Mouse (Mus musculus) embryonic stem cell, embryonic (primary cell): ENCODE data around the gene Ppfibp1.

Experiments used
- CTCF ChIA-PET, 4 experiments: fragments of 300-600 bp in 2 of 4; fragments of 350-600 bp in 2 of 4; sonication (Branson Sonifier 250); formaldehyde crosslinking; loops; one replicate each; lab custom pipeline; 2022; ENCODE audit warnings: inconsistent platforms in 2 of 4; lab: Charles Lee
- POLR2A ChIA-PET, 4 experiments: fragments of 300-600 bp in 2 of 4; fragments of 350-600 bp in 2 of 4; sonication (Branson Sonifier 250); formaldehyde crosslinking; loops; one replicate each; lab custom pipeline; 2022; ENCODE audit warnings: antibody characterized with exemption in 4 of 4, inconsistent platforms in 1 of 4; lab: Charles Lee

Ppfibp1 gene

DNA sequence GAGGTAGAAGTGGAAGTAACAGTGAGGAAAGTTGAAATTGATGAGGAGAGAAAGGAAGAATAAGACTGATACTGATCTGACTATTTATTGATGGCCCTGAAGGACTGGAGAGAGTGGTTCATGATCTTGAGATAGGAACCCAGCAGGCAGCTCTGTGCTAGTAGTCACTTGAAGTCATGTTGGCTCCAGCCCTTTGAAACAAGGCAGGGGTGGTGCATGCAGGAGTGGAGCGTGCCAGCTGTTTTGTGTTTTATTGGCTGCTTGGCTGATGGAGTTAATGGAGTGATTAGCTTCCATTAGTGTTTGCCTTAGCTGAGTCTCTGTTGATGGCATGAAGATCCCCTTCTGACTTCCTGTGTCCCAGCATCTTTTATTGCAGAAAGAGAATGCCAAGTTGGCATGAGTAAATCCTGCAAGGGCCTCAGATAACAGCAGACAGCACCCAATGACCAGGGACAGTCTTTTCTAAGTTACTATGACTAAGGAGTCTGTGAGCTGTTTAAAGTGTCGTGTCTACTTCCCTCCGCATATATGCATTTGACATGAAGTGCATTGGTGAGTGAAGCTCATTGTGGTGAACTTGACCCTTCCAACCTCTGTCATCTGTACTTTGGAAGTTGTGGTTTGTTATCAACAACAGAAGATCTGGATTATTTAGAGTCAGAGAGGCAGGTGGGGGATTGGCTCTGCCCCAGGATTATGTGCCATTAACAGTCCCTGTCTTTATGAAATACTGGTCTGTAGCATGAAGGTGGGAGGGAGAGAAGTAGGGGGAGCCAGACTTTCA lies 17.9 kb downstream of the Ppfibp1 start:
- CTCF ChIA-PET: interaction anchor here in 1 of 4 experiments (1.0 kb wide), 1 partner anchor 88 kb away, joined by 3 read pairs; no protein-coding TSS in a partner anchor

GRCm38 (mm10) chr6:146907061-146907794 lies 18.9 kb downstream of the Ppfibp1 start:
- ChIA-PET CTCF (interaction anchor here in 1 of 4 experiments (0.8 kb wide), 1 partner anchor 87 kb away, joined by 3 read pairs; no protein-coding TSS in a partner anchor), POLR2A (interaction anchor here in 2 of 4 experiments (1.0 to 1.8 kb wide), 3 partner anchors 9 to 19 kb away, joined by 3 to 5 read pairs (median 4); partner anchors contain the start of gene Ppfibp1 (in 2 of the 2))

More for the DNA sequence above, 17.9 kb downstream of the Ppfibp1 start:
- POLR2A ChIA-PET: interaction anchor here in 2 of 4 experiments (0.8 to 1.3 kb wide), 3 partner anchors 7 to 18 kb away, joined by 3 to 4 read pairs (median 3); partner anchors contain the start of gene Ppfibp1 (in 1 of the 2)

DNA sequence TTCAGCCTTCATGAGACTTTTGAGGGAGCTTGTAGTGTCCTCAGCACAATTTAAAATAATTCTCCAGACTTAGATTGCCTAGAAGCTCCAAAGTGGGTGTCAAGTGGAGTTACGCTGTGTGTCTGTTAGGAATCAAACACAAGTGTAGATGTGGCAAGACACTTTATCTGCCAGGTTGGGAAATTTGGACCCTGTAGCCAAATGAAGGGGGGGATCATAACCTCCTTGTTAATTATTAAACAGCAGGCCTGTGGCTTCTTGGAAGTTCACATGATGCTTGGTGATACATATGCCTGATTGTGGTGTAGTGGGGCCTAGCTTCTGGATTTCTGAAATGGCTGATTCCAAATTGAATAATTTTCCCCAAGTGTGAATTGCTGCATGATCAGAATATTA lies 19.5 kb downstream of the Ppfibp1 start:
- ChIA-PET CTCF (interaction anchor here in 1 of 4 experiments (0.8 kb wide), 1 partner anchor 87 kb away, joined by 3 read pairs; no protein-coding TSS in a partner anchor), POLR2A (interaction anchor here in 2 of 4 experiments (1.0 to 1.8 kb wide), 3 partner anchors 10 to 19 kb away, joined by 3 to 5 read pairs (median 4); partner anchors contain the start of gene Ppfibp1 (in 2 of the 2))

DNA sequence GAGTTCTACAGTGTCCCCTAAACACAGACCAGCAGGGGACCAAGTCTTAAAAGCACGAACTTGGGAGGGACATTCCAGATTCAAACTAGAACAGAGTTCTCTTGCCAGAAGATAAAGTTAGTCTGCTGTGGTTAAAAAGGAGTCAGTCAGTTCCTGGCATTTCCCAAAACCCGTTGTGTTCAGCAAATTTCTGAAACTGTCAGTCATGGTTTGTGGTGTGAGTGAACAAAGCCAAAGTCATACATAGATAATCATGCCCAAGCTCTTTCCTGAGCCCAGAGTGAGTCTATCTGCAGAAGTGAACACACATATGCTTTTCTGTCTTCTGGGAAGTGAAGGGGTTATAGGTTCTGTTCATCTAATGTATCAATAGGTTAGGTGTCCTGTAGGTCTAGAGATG lies 20.5 kb downstream of the Ppfibp1 start:
- ChIA-PET POLR2A (interaction anchor here in 2 of 4 experiments (1.1 to 1.8 kb wide), 2 partner anchors 20 to 21 kb away, joined by 5 read pairs; partner anchors contain the start of gene Ppfibp1 (in 2 of the 2)), CTCF (no interaction called here)

DNA sequence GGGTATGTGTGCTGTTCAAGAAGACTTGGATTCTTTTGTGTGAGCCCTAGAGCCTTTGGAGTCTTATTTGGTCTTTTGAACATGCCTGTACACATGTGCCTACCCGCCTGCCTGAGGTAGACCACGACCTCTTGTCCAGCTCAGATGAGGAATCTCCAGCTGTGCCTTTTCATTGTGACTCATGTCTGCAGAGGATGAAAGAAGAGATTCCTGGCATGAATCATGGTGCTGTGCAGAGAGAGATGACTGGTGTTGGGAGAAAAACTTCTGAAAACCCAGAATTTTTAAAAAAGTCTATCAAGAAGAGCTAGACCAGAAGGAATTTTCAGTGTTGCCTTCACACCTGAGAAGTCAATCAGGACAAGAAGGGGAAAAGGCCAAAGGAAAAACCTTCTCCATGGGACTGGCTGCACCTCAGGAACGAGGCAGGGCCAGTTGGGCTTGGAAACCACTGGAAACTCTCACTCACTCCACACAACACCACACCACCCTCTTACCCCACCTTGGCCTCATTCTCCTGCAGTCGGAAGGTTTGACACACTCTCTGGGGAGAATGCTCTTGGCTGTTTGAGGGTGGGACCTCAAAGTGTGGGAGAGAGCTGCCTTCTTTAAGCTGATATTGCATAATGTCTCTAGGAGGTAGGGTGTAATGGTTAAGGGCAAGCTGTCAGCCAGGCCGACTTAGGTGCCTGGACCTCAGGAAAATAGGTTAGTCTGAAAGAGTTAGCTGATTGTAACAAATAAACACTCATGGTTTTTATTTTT lies 21.6 kb downstream of the Ppfibp1 start:
- CTCF ChIA-PET: interaction anchor here in 2 of 4 experiments (0.5 to 0.8 kb wide), 2 partner anchors 23 to 203 kb away, joined by 3 to 11 read pairs; no protein-coding TSS in a partner anchor

GRCm38 (mm10) chr6:146910801-146911200 lies 22.5 kb downstream of the Ppfibp1 start:
- ChIA-PET CTCF (interaction anchor here in 1 of 4 experiments (0.5 kb wide), 1 partner anchor 202 kb away, joined by 11 read pairs; no protein-coding TSS in a partner anchor), POLR2A (interaction anchor here in 2 of 4 experiments (0.9 to 1.6 kb wide), 3 partner anchors 9 to 36 kb away, joined by 3 to 4 read pairs (median 4); partner anchors contain the start of gene Ppfibp1 (in 1 of the 2))

More for the DNA sequence above, 21.6 kb downstream of the Ppfibp1 start:
- POLR2A ChIA-PET: interaction anchor here in 1 of 4 experiments (1.6 kb wide), 1 partner anchor 8 kb away, joined by 4 read pairs; no protein-coding TSS in a partner anchor

DNA sequence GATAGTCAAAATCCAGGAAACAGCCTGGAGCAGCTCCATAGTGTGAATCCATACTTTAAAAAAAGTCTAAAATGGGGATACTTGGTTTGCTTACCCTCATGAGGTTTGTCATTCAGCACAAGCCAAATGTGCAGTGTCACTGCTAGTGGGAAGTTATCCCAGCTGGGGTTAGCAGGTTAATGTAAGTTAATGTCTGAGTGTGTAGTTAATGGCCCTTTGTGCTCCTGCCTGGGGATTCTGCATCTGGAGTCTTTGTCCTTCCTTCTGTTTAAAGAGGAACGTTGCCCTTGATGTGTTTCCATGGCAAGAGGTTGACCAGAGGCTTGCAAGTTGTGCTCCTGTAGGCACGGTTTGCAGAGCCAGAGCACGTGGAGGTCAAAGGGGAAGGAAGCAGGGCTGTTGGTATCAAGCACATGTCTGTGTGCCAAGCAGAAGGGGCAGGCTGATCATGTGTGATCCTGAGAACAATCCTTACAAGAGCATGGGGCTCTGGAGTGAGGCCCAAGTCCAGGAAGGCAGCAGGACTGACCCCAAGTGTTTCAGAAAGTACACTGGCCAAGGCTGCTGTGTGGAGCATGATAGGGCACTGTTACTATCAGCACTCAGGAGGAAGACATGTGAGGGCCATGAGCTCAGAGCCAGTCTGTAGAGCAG lies 24.7 kb downstream of the Ppfibp1 start:
- ChIA-PET CTCF (interaction anchor here in 2 of 4 experiments (0.6 to 0.7 kb wide), 2 partner anchors 55 to 339 kb away, joined by 3 to 4 read pairs; no protein-coding TSS in a partner anchor), POLR2A (interaction anchor here in 2 of 4 experiments (0.5 to 2.6 kb wide), 13 partner anchors 8 to 72 kb away, joined by 3 to 19 read pairs (median 4); partner anchors contain the start of gene Ppfibp1 (in 2 of the 2))

DNA sequence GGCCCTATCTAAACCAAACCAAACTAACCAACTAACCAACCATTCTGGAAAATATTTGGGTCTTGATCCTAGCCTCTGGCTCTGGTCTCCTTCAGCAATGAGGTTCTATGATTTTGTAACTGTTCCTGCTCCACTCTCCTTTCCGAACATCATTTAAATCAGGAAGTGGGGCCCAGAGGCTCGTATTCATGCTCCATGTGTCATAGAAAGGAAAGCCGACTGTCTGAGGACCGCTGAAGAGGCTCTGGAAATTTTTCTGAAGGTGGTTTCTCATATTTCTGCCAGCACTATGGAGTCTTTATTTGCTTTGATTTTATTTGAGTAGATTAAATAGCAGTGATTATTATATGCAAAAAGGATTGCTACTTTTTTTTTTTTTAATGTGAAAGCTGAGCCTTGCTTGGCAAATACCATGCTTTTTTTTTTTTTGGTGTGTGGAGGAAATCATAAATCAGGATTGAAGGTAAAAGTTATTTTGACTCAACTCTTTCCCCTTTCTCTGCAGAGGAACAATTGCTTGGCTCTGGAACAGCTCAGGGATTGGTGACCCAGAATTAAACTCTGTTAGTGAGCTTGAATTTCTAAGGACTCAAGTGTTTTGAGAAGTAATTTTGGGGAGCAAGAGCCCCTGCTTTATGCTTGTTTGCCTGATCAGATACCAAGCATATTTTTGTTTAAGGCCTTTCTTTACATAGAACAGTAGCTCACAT lies 25.4 kb downstream of the Ppfibp1 start:
- ChIA-PET CTCF (interaction anchor here in 2 of 4 experiments (0.6 to 0.7 kb wide), 2 partner anchors 56 to 1454 kb away, joined by 3 read pairs; no protein-coding TSS in a partner anchor), POLR2A (interaction anchor here in 2 of 4 experiments (0.5 to 2.6 kb wide), 14 partner anchors 8 to 178 kb away, joined by 3 to 19 read pairs (median 4); partner anchors contain the start of genes Ppfibp1 (in 2 of the 2) and Klhl42 (in 1 of the 2))

DNA sequence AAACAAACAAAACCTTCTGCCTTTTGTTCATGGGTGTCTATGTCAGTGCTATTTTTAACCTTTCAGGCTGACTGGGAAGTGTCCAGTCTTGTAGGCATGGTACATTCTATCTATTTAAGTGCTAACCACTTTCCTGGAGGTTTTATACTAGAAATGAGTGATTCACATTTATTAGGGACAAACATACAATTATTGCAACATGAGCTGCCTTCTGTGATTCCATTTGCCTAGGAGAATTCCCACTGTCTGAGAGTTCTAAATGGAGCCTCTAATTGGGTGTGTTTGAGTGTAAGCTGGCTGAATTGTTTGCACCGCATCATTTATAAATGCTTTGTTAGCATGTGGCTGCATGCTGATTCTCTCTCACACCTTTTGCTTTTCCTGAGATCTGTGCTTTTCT lies 27.5 kb downstream of the Ppfibp1 start:
- ChIA-PET CTCF (interaction anchor here in 1 of 4 experiments (0.7 kb wide), 1 partner anchor 79 kb away, joined by 6 read pairs; no protein-coding TSS in a partner anchor), POLR2A (interaction anchor here in 1 of 4 experiments (1.1 kb wide), 1 partner anchor 10 kb away, joined by 3 read pairs; no protein-coding TSS in a partner anchor)

GRCm38 (mm10) chr6:146917396-146917795 lies 29.1 kb downstream of the Ppfibp1 start:
- POLR2A ChIA-PET: interaction anchor here in 2 of 4 experiments (1.0 to 1.5 kb wide), 2 partner anchors 9 to 29 kb away, joined by 3 read pairs; partner anchors contain the start of gene Ppfibp1 (in 1 of the 2)
- CTCF ChIA-PET: no interaction called here

- ChIA-PET POLR2A (interaction anchor here in 2 of 4 experiments (0.5 to 1.0 kb wide), 3 partner anchors 8 to 175 kb away, joined by 3 read pairs; no protein-coding TSS in a partner anchor), CTCF (no interaction called here)
Measured at GRCm38 (mm10) chr6:146918341-146918740, 30.1 kb downstream of the Ppfibp1 start.

- POLR2A ChIA-PET: interaction anchor here in 2 of 4 experiments (0.8 to 2.0 kb wide), 7 partner anchors 9 to 38 kb away, joined by 3 to 12 read pairs (median 3); partner anchors contain the start of gene Ppfibp1 (in 2 of the 2)
- CTCF ChIA-PET: no interaction called here
Measured at GRCm38 (mm10) chr6:146926415-146926980, 38.2 kb downstream of the Ppfibp1 start.

DNA sequence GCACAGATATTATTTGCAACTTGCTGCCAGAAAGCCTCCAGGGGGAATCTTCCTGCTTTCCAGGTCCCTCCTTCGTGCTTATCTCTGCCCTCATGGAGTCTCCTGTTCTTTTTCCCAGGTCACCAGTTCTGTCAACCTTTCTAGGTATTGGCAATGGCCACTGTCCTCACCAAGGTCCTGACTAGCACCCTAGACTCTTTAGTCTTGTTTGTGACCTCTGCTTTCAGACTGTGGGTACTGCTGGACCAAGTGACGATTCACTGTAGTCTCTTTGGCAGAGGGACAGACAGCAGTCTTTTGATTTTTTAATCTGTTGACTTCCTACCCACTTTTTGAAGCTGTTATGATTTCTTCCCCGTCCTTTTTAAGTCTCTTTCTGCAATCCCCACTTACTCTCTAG lies 39.8 kb downstream of the Ppfibp1 start:
- ChIA-PET CTCF (no interaction called here), POLR2A (interaction anchor here in 1 of 4 experiments (1.2 to 1.3 kb wide), 2 partner anchors 15 to 43 kb away, joined by 3 to 8 read pairs; no protein-coding TSS in a partner anchor)

DNA sequence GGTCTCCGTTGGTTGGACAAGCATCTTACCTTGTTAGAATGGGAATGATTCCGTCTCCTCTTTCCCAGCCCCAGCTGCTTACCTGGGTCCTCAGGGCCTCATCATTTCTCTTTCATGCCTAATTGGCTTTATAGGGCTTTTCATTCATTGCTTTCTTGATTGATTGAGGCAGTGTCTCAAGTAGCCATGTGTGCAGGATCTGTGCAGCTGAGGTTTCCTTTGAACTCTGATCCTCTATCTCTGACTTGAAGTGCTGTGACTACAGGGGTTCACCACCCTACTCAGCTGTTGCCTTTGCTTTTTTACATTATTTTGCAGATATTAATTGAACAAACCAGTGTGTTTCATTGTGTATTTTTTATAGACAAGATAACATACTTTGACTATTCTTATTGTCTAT lies 40.7 kb downstream of the Ppfibp1 start:
- CTCF ChIA-PET: interaction anchor here in 1 of 4 experiments (0.6 kb wide), 1 partner anchor 209 kb away, joined by 11 read pairs; no protein-coding TSS in a partner anchor
- POLR2A ChIA-PET: interaction anchor here in 2 of 4 experiments (0.6 to 1.4 kb wide), 2 partner anchors 30 to 125 kb away, joined by 3 to 4 read pairs; no protein-coding TSS in a partner anchor

GRCm38 (mm10) chr6:146933123-146933522 lies 44.8 kb downstream of the Ppfibp1 start:
- CTCF ChIA-PET: interaction anchor here in 3 of 4 experiments (0.7 to 1.4 kb wide), 3 partner anchors 23 to 46 kb away, joined by 3 to 4 read pairs (median 3); no protein-coding TSS in a partner anchor
- POLR2A ChIA-PET: interaction anchor here in 1 of 4 experiments (1.2 to 1.8 kb wide), 2 partner anchors 8 to 19 kb away, joined by 3 to 6 read pairs; no protein-coding TSS in a partner anchor
